Mouse (Mus musculus) stomach, embryonic 16.5 days (tissue): ENCODE measurements around the gene Bst1. TPM values are rescaled to one million over a fixed set of nuclear protein-coding genes. Genes with fewer than 3 reads are reported as not detected.
A peak's percentile ranks its signal among the peaks of the same experiment; 100 is the strongest.

Source experiments
- ATAC-seq: fragments of 200-750 bp; cut with Nextera tagmentation; 2 replicates; pipeline ENCODE4 v1.8.0; 2017; ENCODE audit warnings: moderate number of reproducible peaks, moderate TSS enrichment; ENCODE audit not compliant: insufficient read depth, low FRiP score
- H3K27ac ChIP-seq: fragments of 300-500 bp; sonication (generic); 2 replicates; pipeline ENCODE4 v1.5.1; 2014; ENCODE audit warnings: low read length
- H3K27me3 ChIP-seq: fragments of 300-500 bp; sonication (generic); 2 replicates; pipeline ENCODE4 v1.6.1; 2014; ENCODE audit warnings: low read length, control low read depth, mixed read lengths; ENCODE audit not compliant: control insufficient read depth, insufficient read depth
- H3K36me3 ChIP-seq: fragments of 300-500 bp; sonication (generic); 2 replicates; pipeline ENCODE4 v1.6.1; 2014; ENCODE audit warnings: low read length; ENCODE audit not compliant: control insufficient read depth, insufficient read depth
- H3K4me1 ChIP-seq: fragments of 300-500 bp; sonication (generic); 2 replicates; pipeline ENCODE4 v1.6.1; 2014; ENCODE audit warnings: low read length, control low read depth, mixed read lengths; ENCODE audit not compliant: control insufficient read depth, insufficient read depth
- H3K4me2 ChIP-seq: fragments of 300-500 bp; sonication (generic); 2 replicates; pipeline ENCODE4 v1.6.1; 2014; ENCODE audit warnings: low read depth, low read length, mixed read lengths
- H3K4me3 ChIP-seq: fragments of 300-500 bp; sonication (generic); replicated peaks from 2 replicates; pipeline ENCODE4 v1.5.1; 2014; ENCODE audit warnings: mild to moderate bottlenecking, low read length
- H3K9ac ChIP-seq: fragments of 300-500 bp; sonication (generic); 2 replicates; pipeline ENCODE4 v1.6.1; 2014; ENCODE audit warnings: low read length
- H3K9me3 ChIP-seq: fragments of 300-500 bp; sonication (generic); replicated peaks from 2 replicates; pipeline ENCODE4 v1.6.1; 2016; ENCODE audit warnings: low read length, control low read depth; ENCODE audit not compliant: control insufficient read depth
- WGBS: fragments of 180-500 bp; shearing (Covaris S2); extraction: QIAGEN DNeasy Blood & Tissue Kit; methylation state at CpG from one replicate; pipeline ENCODE4 v1.1.7; 2014; 5-methylcytosine and 5-hydroxymethylcytosine counted together
- polyA plus RNA-seq: library from polyadenylated mRNA; unstranded; fragments of >200 nt; fragmentation: Nextera tagmentation; extraction: Ambion mirVana; gene quantifications from 2 replicates; pipeline ENCODE4 v1.2.1, GENCODE M21; 2015

Bst1 gene
- polyA plus RNA-seq, 1 experiment from 2014 or later, result 3.0 TPM

- no peaks in the 10 kb centered on the region for H3K4me1 ChIP-seq
- H3K27ac ChIP-seq, result no peak overlapping the region
- no peaks in the 10 kb centered on the region for H3K27me3 ChIP-seq
- no peak overlapping the region for H3K4me2 ChIP-seq
- no peak overlapping the region for H3K4me3 ChIP-seq
- no peaks in the 10 kb centered on the region for H3K36me3 ChIP-seq
- no peaks in the 10 kb centered on the region for H3K9me3 ChIP-seq
- ATAC-seq, result no peak
- no peak overlapping the region for H3K9ac ChIP-seq
- WGBS, result 76% methylated on average over 3 of the region's 3 CpGs
Observed at GRCm38 (mm10) chr5:43824580-43824979, 5.9 kb downstream of the Bst1 start.

- no peaks in the 10 kb centered on the region for H3K36me3 ChIP-seq
- no peaks in the 10 kb centered on the region for H3K27me3 ChIP-seq
- no peak overlapping the region for H3K4me3 ChIP-seq
- H3K4me1 ChIP-seq, result no peaks in the 10 kb centered on the region
- no peak overlapping the region for H3K4me2 ChIP-seq
- no peak for ATAC-seq
- H3K27ac ChIP-seq, result no peak overlapping the region
- H3K9ac ChIP-seq, result no peak overlapping the region
- 79% methylated on average over 2 of the region's 2 CpGs for WGBS
- no peaks in the 10 kb centered on the region for H3K9me3 ChIP-seq
Observed at GRCm38 (mm10) chr5:43826883-43827282, 8.2 kb downstream of the Bst1 start.

DNA sequence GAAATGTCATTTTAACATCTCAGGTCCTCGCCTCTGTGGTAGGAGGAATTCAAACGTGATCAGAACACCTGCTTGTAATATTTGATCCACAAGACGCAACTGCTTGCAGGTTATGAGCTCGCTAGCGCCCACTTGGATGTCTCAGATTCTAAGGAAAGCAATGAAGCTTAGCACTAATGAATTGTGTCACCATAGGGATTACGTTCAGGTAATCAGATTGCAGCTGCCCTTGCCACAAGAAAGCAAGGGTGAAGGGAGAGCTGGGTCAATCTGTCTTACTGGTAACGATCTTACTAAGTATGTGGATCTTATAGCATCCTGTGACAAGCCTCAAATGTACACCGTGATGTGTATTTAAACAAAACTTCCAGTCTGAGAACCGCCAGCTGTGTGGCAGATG lies 8.7 kb downstream of the Bst1 start:
- Histone ChIP-seq H3K4me1 (no peaks in the 10 kb centered on the region), H3K9ac (no peak overlapping the region), H3K4me2 (no peak overlapping the region), H3K27ac (no peak overlapping the region), H3K27me3 (no peaks in the 10 kb centered on the region), H3K36me3 (no peaks in the 10 kb centered on the region), H3K4me3 (no peak overlapping the region), H3K9me3 (no peaks in the 10 kb centered on the region)
- no peak for ATAC-seq
- WGBS, result 53% methylated on average over 9 of the region's 9 CpGs

DNA sequence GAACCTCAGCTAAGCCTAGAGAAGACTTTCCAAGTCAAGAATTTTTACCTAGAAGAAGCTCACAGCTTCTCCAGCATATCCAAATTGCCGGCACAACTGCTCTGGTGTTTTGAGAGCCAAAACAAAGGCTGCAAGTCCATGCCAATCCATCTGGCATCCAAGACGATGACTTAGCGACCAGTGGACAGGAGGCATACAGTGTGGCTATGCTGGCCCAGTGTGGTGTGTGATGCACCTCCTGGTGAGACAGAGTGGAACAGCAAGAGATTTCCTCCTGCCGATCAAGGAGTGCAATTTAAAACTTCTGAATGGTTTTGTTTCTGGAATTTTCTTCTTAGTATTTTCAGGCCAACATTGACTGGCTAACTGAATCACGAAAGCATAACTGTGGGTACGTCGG lies 17.9 kb downstream of the Bst1 start:
- H3K9me3 ChIP-seq, result no peaks in the 10 kb centered on the region
- H3K27ac ChIP-seq, result no peak overlapping the region
- H3K4me2 ChIP-seq, result no peak overlapping the region
- H3K4me1 ChIP-seq, result peaks cover under 1% of the 10 kb centered on the region; the same call in 1 of the 2 replicates
- ATAC-seq, result no peak
- H3K27me3 ChIP-seq, result no peaks in the 10 kb centered on the region
- 92% methylated on average over 7 of the region's 7 CpGs for WGBS
- no peaks in the 10 kb centered on the region for H3K36me3 ChIP-seq
- no peak overlapping the region for H3K9ac ChIP-seq
- no peak overlapping the region for H3K4me3 ChIP-seq

- ATAC-seq, result no peak
- Histone ChIP-seq H3K4me3 (no peak overlapping the region), H3K9me3 (no peaks in the 10 kb centered on the region), H3K27ac (no peak overlapping the region), H3K4me2 (no peak overlapping the region), H3K9ac (no peak overlapping the region), H3K4me1 (peaks cover 6% of the 10 kb centered on the region; the same call in 1 of the 2 replicates), H3K36me3 (no peaks in the 10 kb centered on the region), H3K27me3 (no peaks in the 10 kb centered on the region)
- WGBS, result 56% methylated on average over 5 of the region's 5 CpGs
Observed at GRCm38 (mm10) chr5:43837372-43837771, 18.7 kb downstream of the Bst1 start.

DNA sequence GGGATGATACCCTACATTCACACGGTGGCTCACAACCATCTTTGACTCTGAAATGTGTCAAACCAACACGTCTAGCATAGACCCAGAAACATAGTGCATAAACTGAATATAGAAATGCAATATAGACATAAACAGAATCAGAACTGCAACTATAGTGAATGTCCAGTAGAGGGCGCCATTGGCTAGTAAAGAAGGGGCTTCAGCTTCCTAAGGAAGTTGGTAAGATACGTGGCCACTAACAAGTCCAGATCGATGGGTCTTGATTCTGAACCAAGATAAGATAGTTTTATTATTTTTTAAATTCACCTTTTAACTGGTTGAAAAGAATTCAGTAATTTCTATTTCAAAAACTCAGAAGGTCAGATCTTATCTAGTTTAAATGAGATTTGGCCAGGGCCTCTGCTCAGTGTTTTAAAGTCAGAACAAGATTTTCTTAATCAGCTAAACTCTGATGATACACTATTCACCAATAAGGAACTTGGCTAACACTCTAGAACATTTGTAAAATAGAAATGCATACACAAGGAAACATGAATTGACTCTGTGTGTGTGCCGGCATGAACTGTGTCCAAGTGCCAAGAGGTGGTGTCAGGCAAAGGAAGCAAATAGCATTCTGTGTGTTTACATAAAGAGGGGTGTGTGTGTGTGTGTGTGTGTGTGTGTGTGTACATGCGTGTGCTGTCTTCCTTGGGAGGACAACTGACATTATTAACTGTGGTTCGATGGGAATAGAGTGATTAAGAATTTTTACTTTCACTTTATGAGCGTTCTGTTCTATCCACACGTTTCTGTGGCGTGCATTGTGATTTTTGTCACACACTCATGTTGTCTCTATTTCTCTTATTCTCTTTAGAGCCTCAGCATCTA lies 22.7 kb downstream of the Bst1 start:
- Histone ChIP-seq H3K36me3 (no peaks in the 10 kb centered on the region), H3K27ac (no peak overlapping the region), H3K4me1 (peaks cover 9% of the 10 kb centered on the region; the same call in 1 of the 2 replicates), H3K4me2 (peak overlapping the region; percentile 40), H3K27me3 (no peaks in the 10 kb centered on the region), H3K9ac (peak overlapping the region; percentile 38; the same call in 1 of the 2 replicates), H3K4me3 (peak overlapping the region; percentile 25), H3K9me3 (peaks cover 2% of the 10 kb centered on the region; the same call in 1 of the 2 replicates)
- 38% methylated on average over 11 of the region's 11 CpGs for WGBS
- ATAC-seq, result peak; percentile 44; the same call in 1 of the 2 replicates

DNA sequence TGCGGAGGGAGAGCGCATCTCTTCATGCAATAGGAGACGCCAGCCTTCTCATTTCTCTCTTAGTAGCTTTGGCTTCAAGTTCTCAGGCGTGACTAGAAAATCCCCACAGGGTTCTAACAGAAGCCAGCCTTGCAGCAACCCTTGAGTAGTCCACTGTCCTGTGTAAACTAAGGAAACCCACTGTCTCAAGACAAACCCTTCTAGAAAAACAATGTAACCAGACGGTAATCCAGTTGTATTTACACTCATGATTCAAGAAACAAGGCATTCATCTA lies 23.3 kb downstream of the Bst1 start:
- H3K4me3 ChIP-seq, result peak overlapping the region; percentile 25; the same call in 1 of the 2 replicates
- no peak overlapping the region for H3K27ac ChIP-seq
- 77% methylated on average over 5 of the region's 5 CpGs for WGBS
- H3K36me3 ChIP-seq, result no peaks in the 10 kb centered on the region
- H3K27me3 ChIP-seq, result no peaks in the 10 kb centered on the region
- H3K4me2 ChIP-seq, result peak overlapping the region; percentile 40
- H3K9me3 ChIP-seq, result peaks cover 2% of the 10 kb centered on the region; the same call in 1 of the 2 replicates
- no peak for ATAC-seq
- H3K9ac ChIP-seq, result peak overlapping the region; percentile 38; the same call in 1 of the 2 replicates
- peaks cover 9% of the 10 kb centered on the region; the same call in 1 of the 2 replicates for H3K4me1 ChIP-seq

DNA sequence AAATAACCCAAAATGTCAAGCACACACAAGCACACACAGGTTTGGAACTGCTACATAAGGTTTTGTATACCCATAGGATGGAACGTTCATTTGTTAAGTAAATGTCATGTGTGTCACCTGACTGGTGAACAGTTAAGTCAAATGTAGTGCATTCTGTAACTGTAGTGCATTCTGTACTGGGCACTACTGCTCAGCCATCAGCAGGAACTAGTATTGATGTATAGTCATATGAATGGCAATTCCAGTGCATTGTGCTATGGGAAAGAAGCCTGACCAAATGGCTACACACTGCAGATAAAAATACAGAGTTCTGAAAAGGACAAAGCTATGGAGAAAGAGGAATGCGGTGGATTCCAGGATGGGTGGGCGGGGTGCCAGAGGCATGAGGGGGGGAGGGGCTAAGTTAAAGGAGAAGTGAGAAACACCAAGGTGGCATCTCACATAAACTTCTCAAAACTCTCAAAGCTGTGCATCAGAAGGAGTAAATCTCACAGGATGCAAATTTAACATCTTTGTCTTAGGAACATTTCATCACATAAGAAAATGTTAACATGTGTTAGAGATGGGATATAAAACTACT lies 24.0 kb downstream of the Bst1 start:
- H3K27me3 ChIP-seq, result no peaks in the 10 kb centered on the region
- H3K4me1 ChIP-seq, result peaks cover 9% of the 10 kb centered on the region; the same call in 1 of the 2 replicates
- no peak overlapping the region for H3K4me2 ChIP-seq
- WGBS, result 59% methylated on average over 3 of the region's 3 CpGs
- no peak for ATAC-seq
- H3K9me3 ChIP-seq, result peaks cover 2% of the 10 kb centered on the region; the same call in 1 of the 2 replicates
- no peak overlapping the region for H3K27ac ChIP-seq
- H3K4me3 ChIP-seq, result no peak overlapping the region
- H3K9ac ChIP-seq, result no peak overlapping the region
- H3K36me3 ChIP-seq, result no peaks in the 10 kb centered on the region

- Histone ChIP-seq H3K9ac (no peak overlapping the region), H3K4me1 (peaks cover 9% of the 10 kb centered on the region; the same call in 1 of the 2 replicates), H3K4me3 (no peak overlapping the region), H3K9me3 (peaks cover 2% of the 10 kb centered on the region; the same call in 1 of the 2 replicates), H3K4me2 (no peak overlapping the region), H3K27me3 (no peaks in the 10 kb centered on the region), H3K36me3 (no peaks in the 10 kb centered on the region), H3K27ac (no peak overlapping the region)
- 86% methylated on average over 5 of the region's 5 CpGs for WGBS
- ATAC-seq, result no peak
Observed at GRCm38 (mm10) chr5:43845083-43845482, 26.4 kb downstream of the Bst1 start.
